Mouse (Mus musculus): ENCODE results near the gene Zkscan5. TPM values are rescaled to one million over a fixed set of nuclear protein-coding genes. Genes with fewer than 3 reads are reported as not detected.
"Not testable (repeated sequence)": the region's sequence is repeated elsewhere in the genome, so short reads cannot be mapped to it uniquely, and the experiment has no call there.

Zkscan5 gene
- polyA plus RNA-seq, 1 experiment from 2014 or later: 17.2 TPM

DNA sequence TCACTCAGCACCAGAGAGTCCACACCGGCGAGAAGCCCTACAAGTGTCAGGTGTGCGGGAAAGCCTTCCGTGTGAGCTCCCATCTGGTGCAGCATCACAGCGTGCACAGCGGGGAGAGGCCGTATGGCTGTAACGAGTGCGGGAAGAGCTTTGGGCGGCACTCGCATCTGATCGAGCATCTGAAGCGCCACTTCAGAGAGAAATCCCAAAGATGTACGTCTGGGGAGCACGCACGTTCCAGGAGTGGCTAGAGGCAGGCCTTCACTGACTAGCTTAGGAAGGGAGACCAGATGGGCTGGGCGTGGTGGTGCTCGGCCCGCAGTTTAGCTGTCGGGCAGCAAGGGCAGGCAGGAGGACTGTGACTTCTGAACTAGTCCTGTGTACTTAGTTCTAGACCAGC, 14.3 kb downstream of the Zkscan5 start:
- DNase-seq (ENCODE audit: low spot score): no peak
- no peak overlapping the region for H3K4me2 ChIP-seq (ENCODE audit: low read depth, low read length, severe bottlenecking)
- no peak overlapping the region for H3K4me3 ChIP-seq (ENCODE audit: low read depth, low read length)
- no peaks in the 10 kb centered on the region for H3K9me3 ChIP-seq (ENCODE audit: control insufficient read depth, low read length)
- 97% methylated on average over 20 of the region's 20 CpGs for WGBS
- ATAC-seq (replicated peaks; ENCODE audit: low FRiP score): no peak
- no peaks in the 10 kb centered on the region for H3K4me1 ChIP-seq (replicated peaks; ENCODE audit: control insufficient read depth, insufficient read depth, low read length)
- peaks cover 15% of the 10 kb centered on the region for H3K36me3 ChIP-seq (ENCODE audit: control insufficient read depth, insufficient read depth, low read length)
- no peak overlapping the region for H3K27ac ChIP-seq (ENCODE audit: low read depth, low read length)
- no peak overlapping the region for H3K9ac ChIP-seq (ENCODE audit: low read length)
- no peaks in the 10 kb centered on the region for H3K27me3 ChIP-seq (ENCODE audit: control insufficient read depth, insufficient read depth, low read length)

DNA sequence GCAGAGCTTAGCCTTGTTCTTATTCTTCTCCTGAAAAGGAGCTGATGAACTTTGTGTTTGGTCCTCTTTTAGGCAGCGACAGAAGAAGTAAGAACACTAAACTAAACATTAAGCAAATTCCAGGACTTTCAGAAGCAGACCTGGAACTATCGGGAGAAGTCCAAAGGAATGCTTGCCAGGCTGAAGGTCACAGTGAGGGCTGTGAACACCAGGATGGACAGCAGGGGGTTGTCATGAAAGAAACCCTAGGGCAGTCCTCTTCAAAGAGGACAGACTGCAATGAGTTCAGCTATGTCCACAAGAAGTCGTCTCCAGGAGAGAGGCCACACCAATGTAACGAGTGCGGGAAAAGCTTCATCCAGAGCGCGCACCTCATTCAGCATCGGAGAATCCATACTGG, 15.6 kb downstream of the Zkscan5 start:
- Histone ChIP-seq H3K9ac (ENCODE audit: low read length) (no peak overlapping the region), H3K9me3 (ENCODE audit: control insufficient read depth, low read length) (no peaks in the 10 kb centered on the region), H3K27me3 (ENCODE audit: control insufficient read depth, insufficient read depth, low read length) (no peaks in the 10 kb centered on the region), H3K4me2 (ENCODE audit: low read depth, low read length, severe bottlenecking) (no peak overlapping the region), H3K27ac (ENCODE audit: low read depth, low read length) (no peak overlapping the region), H3K36me3 (ENCODE audit: control insufficient read depth, insufficient read depth, low read length) (peaks cover 15% of the 10 kb centered on the region), H3K4me1 (replicated peaks; ENCODE audit: control insufficient read depth, insufficient read depth, low read length) (no peaks in the 10 kb centered on the region), H3K4me3 (ENCODE audit: low read depth, low read length) (no peak overlapping the region)
- no peak for ATAC-seq (replicated peaks; ENCODE audit: low FRiP score)
- WGBS: 95% methylated on average over 8 of the region's 8 CpGs
- no peak for DNase-seq (ENCODE audit: low spot score)

DNA sequence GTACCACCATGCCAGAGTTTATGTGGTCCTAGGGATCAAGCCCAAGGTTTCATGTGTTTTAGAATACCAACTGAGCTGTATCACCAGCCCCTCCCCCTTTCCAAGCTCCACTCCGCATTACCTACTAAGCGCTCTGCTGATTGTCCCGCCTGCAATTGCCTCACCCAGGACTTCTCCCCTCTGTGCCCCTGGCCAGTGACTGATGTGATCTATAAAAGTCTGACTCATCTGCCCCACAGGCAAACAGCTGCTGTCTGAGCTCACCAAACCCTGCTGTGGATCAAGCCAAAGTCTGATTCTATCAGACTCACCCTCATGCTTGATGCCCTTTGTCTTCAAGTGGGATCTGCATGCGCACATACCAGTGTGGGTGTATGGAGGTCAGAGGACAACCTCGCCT, 18.5 kb downstream of the Zkscan5 start:
- Histone ChIP-seq H3K27me3 (ENCODE audit: control insufficient read depth, insufficient read depth, low read length) (no peaks in the 10 kb centered on the region), H3K36me3 (ENCODE audit: control insufficient read depth, insufficient read depth, low read length) (peaks cover 15% of the 10 kb centered on the region), H3K27ac (ENCODE audit: low read depth, low read length) (no peak overlapping the region), H3K9ac (ENCODE audit: low read length) (no peak overlapping the region), H3K4me2 (ENCODE audit: low read depth, low read length, severe bottlenecking) (no peak overlapping the region), H3K4me1 (replicated peaks; ENCODE audit: control insufficient read depth, insufficient read depth, low read length) (no peaks in the 10 kb centered on the region), H3K4me3 (ENCODE audit: low read depth, low read length) (no peak overlapping the region), H3K9me3 (ENCODE audit: control insufficient read depth, low read length) (no peaks in the 10 kb centered on the region)
- 87% methylated on average over 5 of the region's 5 CpGs for WGBS
- no peak for DNase-seq (ENCODE audit: low spot score)
- ATAC-seq (replicated peaks; ENCODE audit: low FRiP score): no peak

DNA sequence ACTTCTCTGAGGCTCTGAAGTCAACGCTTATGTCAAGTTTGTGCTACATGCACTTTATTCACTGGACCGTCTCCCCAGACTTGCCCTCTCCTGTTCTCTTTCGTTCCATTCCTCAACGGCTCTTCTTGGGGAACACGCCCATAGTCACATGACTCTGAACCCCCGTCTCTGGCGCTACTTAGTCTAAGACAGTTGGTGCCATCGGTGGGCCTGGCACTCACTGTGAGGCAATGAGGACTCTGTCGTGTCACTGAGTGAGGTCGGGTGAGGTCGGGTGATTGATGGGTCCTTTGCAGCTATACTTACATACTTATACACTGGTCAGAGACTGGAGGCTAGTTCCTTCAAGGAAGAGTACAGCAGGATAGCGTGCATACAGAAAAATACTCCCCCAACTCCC, 19.0 kb downstream of the Zkscan5 start:
- Histone ChIP-seq H3K4me3 (ENCODE audit: low read depth, low read length) (no peak overlapping the region), H3K9ac (ENCODE audit: low read length) (no peak overlapping the region), H3K27ac (ENCODE audit: low read depth, low read length) (no peak overlapping the region), H3K4me1 (replicated peaks; ENCODE audit: control insufficient read depth, insufficient read depth, low read length) (no peaks in the 10 kb centered on the region), H3K4me2 (ENCODE audit: low read depth, low read length, severe bottlenecking) (no peak overlapping the region), H3K36me3 (ENCODE audit: control insufficient read depth, insufficient read depth, low read length) (peaks cover 15% of the 10 kb centered on the region), H3K9me3 (ENCODE audit: control insufficient read depth, low read length) (no peaks in the 10 kb centered on the region), H3K27me3 (ENCODE audit: control insufficient read depth, insufficient read depth, low read length) (no peaks in the 10 kb centered on the region)
- ATAC-seq (replicated peaks; ENCODE audit: low FRiP score) (no peak), DNase-seq (ENCODE audit: low spot score) (no peak)
- 85% methylated on average over 12 of the region's 12 CpGs for WGBS

DNA sequence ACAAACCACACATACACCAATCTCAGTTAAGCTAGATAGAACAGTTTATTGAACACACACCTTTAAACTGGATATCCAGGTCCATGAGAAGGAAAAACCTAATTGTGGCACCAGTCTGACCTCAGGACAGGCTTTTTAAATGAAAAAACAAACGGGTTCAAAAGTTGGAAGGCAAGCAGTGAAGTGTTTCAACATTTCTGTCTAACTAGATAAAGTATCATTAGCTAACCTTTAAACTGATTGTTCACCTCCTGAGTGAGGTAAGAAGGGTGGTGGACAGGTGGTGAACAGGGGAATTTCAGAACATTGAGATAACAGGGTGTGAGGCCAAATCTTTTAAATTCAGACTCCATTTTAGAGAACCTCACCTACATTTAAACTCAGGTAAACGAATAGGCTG, 22.1 kb downstream of the Zkscan5 start:
- H3K27ac ChIP-seq (ENCODE audit: low read depth, low read length): no peak overlapping the region
- H3K9ac ChIP-seq (ENCODE audit: low read length): no peak overlapping the region
- H3K4me2 ChIP-seq (ENCODE audit: low read depth, low read length, severe bottlenecking): no peak overlapping the region
- no peak overlapping the region for H3K4me3 ChIP-seq (ENCODE audit: low read depth, low read length)
- H3K36me3 ChIP-seq (ENCODE audit: control insufficient read depth, insufficient read depth, low read length): no peaks in the 10 kb centered on the region; the same call in 1 of the 2 replicates
- no peaks in the 10 kb centered on the region for H3K27me3 ChIP-seq (ENCODE audit: control insufficient read depth, insufficient read depth, low read length)
- no peak for ATAC-seq (replicated peaks; ENCODE audit: low FRiP score)
- H3K9me3 ChIP-seq (ENCODE audit: control insufficient read depth, low read length): no peaks in the 10 kb centered on the region
- no peaks in the 10 kb centered on the region for H3K4me1 ChIP-seq (replicated peaks; ENCODE audit: control insufficient read depth, insufficient read depth, low read length)
- no peak for DNase-seq (ENCODE audit: low spot score)
- 64% methylated on average over 2 of the region's 2 CpGs for WGBS

DNA sequence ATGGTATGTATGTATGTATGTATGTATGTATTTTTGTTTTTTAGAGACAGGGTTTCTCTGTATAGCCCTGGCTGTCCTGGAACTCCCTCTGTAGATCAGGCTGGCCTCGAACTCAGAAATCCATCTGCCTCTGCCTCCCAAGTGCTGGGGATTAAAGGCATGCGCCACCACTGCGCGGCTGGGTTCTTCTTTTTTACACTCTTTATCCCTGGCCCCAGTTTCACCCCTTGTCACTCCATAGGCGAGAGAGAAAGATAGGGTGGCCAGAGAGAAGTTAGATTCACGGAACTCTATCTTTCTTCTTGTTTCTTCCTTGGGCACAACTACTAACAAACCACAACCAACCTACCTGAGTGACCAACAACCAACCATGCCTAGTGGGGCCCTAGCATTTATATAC, 24.9 kb downstream of the Zkscan5 start:
- 83% methylated on average over 6 of the region's 6 CpGs for WGBS
- DNase-seq (ENCODE audit: low spot score); ATAC-seq (replicated peaks; ENCODE audit: low FRiP score); H3K4me2 ChIP-seq (ENCODE audit: low read depth, low read length, severe bottlenecking); H3K9me3 ChIP-seq (ENCODE audit: control insufficient read depth, low read length); H3K27ac ChIP-seq (ENCODE audit: low read depth, low read length); H3K27me3 ChIP-seq (ENCODE audit: control insufficient read depth, insufficient read depth, low read length); H3K4me1 ChIP-seq (replicated peaks; ENCODE audit: control insufficient read depth, insufficient read depth, low read length); H3K9ac ChIP-seq (ENCODE audit: low read length); H3K36me3 ChIP-seq (ENCODE audit: control insufficient read depth, insufficient read depth, low read length); H3K4me3 ChIP-seq (ENCODE audit: low read depth, low read length): not testable (repeated sequence)

DNA sequence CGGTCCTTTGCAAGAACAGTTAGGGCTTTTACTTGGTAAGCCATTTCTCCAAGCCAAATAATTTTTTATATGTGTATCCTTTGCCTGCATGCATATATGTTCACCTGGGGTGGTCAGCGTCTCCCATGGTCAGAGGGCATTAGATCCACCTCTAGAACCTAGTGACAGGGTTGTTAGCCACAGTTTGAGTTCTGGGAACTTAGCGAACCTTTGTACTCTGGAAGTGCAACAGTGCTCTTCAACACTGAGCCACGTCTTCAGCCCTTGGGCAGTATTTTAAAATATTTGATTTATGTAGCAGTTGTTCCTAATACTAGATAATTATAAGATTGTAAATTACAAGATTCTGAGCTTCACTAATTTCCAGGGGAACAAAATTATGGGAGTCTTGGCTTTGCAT, 26.3 kb downstream of the Zkscan5 start:
- no peak for DNase-seq (ENCODE audit: low spot score)
- Histone ChIP-seq H3K4me3 (ENCODE audit: low read depth, low read length) (no peak overlapping the region), H3K27me3 (ENCODE audit: control insufficient read depth, insufficient read depth, low read length) (no peaks in the 10 kb centered on the region), H3K36me3 (ENCODE audit: control insufficient read depth, insufficient read depth, low read length) (peaks cover 2% of the 10 kb centered on the region; the same call in 1 of the 2 replicates), H3K9me3 (ENCODE audit: control insufficient read depth, low read length) (no peaks in the 10 kb centered on the region), H3K9ac (ENCODE audit: low read length) (no peak overlapping the region; the same call in 1 of the 2 replicates), H3K4me1 (replicated peaks; ENCODE audit: control insufficient read depth, insufficient read depth, low read length) (peaks cover 2% of the 10 kb centered on the region; the same call in 1 of the 2 replicates), H3K27ac (ENCODE audit: low read depth, low read length) (no peak overlapping the region), H3K4me2 (ENCODE audit: low read depth, low read length, severe bottlenecking) (peak overlapping the region; percentile 80; the same call in 1 of the 2 replicates)
- WGBS: 85% methylated on average over 4 of the region's 4 CpGs
- ATAC-seq (replicated peaks; ENCODE audit: low FRiP score): no peak

DNA sequence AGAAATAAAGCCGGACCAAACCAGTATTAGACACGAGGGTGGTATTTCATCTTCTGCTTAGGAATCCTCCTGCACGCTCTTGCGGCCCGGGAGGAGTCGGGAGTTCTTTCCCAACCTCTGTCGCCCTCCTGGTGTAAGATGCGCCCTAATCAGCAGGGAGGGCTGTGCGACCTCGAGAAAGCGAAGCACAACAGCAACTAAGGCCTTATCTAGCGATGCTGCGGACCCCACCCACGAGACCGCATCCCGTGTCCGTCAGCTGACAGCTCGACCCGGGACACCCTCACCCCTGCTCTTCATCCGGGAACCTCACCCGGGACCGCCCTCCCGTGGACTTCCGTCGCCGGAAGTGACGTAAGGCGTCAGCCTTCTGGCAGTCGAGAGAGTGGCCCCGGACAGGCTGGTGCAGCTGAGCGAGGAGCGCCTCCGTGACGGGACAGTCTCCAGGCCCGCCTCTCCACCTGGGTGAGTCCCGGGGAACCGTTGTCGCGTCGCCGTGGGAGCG, 27.1 kb downstream of the Zkscan5 start, which contains the start of gene Zfp655:
Gene Zfp655 (plus strand): TSS at position 349 of the 505 bp plus-strand sequence.
- peak; percentile 96 for DNase-seq (ENCODE audit: low spot score)
- ATAC-seq (replicated peaks; ENCODE audit: low FRiP score): peak; percentile 99
- H3K27ac ChIP-seq (ENCODE audit: low read depth, low read length): 0 out of 2 replicates have a peak within 1 kb of the TSS, but pooled peaks have one; percentile 55
- H3K4me3 ChIP-seq (ENCODE audit: low read depth, low read length): peak within 1 kb of the TSS; percentile 66
- under 1% methylated on average over 40 of the region's 42 CpGs for WGBS
- H3K36me3 ChIP-seq (ENCODE audit: control insufficient read depth, insufficient read depth, low read length): peaks cover 2% of the 10 kb centered on the region; the same call in 1 of the 2 replicates
- H3K4me1 ChIP-seq (replicated peaks; ENCODE audit: control insufficient read depth, insufficient read depth, low read length): peaks cover 2% of the 10 kb centered on the region; the same call in 1 of the 2 replicates
- H3K9me3 ChIP-seq (ENCODE audit: control insufficient read depth, low read length): no peaks in the 10 kb centered on the region
- peak within 1 kb of the TSS; percentile 69 for H3K9ac ChIP-seq (ENCODE audit: low read length)
- H3K27me3 ChIP-seq (ENCODE audit: control insufficient read depth, insufficient read depth, low read length): no peaks in the 10 kb centered on the region
- peak within 1 kb of the TSS; percentile 80 for H3K4me2 ChIP-seq (ENCODE audit: low read depth, low read length, severe bottlenecking)

DNA sequence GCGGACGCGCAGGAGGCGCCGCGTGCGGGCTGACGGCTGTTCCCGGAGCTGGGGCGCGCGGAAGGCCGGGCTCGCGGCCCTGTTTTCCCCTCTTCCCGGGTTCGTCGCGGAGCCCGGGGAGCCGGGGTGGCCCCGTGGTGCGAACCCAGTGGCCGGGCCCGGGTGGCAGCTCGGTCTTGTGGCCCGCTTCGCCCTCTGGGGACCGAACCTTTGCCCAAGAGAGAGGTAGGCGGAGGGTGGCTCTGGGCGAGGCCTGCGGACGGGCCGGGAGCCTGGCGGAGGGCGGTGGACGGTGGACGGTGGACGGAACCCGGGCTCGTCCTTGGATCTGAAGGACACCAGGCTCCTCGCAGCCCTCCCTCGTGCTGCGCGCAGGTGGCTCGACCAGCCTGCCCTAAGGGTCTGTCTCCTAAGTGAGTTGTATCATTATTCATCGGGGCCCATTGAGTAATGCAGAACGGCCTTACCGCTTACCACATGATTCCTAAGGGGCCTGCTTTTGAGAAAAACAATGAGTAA, 27.6 kb downstream of the Zkscan5 start:
- 0% methylated on average over 49 of the region's 49 CpGs for WGBS
- Histone ChIP-seq H3K27ac (ENCODE audit: low read depth, low read length) (0 out of 2 replicates have a peak overlapping the region, but pooled peaks have one; percentile 55), H3K4me2 (ENCODE audit: low read depth, low read length, severe bottlenecking) (peak overlapping the region; percentile 80), H3K4me3 (ENCODE audit: low read depth, low read length) (peak overlapping the region; percentile 66), H3K36me3 (ENCODE audit: control insufficient read depth, insufficient read depth, low read length) (peaks cover 2% of the 10 kb centered on the region; the same call in 1 of the 2 replicates), H3K4me1 (replicated peaks; ENCODE audit: control insufficient read depth, insufficient read depth, low read length) (peaks cover 2% of the 10 kb centered on the region; the same call in 1 of the 2 replicates), H3K27me3 (ENCODE audit: control insufficient read depth, insufficient read depth, low read length) (no peaks in the 10 kb centered on the region), H3K9ac (ENCODE audit: low read length) (peak overlapping the region; percentile 69), H3K9me3 (ENCODE audit: control insufficient read depth, low read length) (no peaks in the 10 kb centered on the region)
- ATAC-seq (replicated peaks; ENCODE audit: low FRiP score) (no peak; the same call in 1 of the 2 replicates), DNase-seq (ENCODE audit: low spot score) (no peak)
